Mouse (Mus musculus): ENCODE results near the gene Rnf41. TPM values are rescaled to one million over a fixed set of nuclear protein-coding genes. Genes with fewer than 3 reads are reported as not detected.

The Rnf41 gene
- polyA plus RNA-seq, 1 experiment from 2014 or later, result 33.2 TPM

DNA sequence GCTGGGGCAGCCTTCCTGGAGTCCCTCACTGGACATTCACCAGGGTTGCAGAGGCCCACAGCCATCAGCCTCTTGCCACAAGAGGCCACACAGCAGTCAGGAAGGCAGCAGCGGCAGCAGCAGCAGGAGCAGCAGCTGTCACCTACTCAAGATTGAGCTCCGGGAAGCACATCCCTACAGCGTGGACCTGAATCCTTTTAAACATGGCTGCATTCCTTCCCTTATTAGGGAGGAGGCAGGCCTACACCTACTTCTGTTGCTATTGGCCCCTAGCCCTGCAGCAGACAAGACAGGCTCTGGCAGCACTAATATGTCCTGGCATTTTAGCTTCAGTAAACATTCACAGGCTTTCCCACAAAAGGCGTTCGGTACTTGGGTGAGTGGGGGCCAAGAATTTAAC is 78.8 kb downstream of the Rnf41 start:
- Histone ChIP-seq H3K9me3 (no peaks in the 10 kb centered on the region), H3K27ac (peak overlapping the region; percentile 99), H3K4me3 (replicated peaks) (no peak overlapping the region), H3K27me3 (replicated peaks) (no peaks in the 10 kb centered on the region), H3K9ac (no peak overlapping the region), H3K4me1 (peaks cover 37% of the 10 kb centered on the region), H3K36me3 (peaks cover 58% of the 10 kb centered on the region), H3K4me2 (no peak overlapping the region)
- 27% methylated on average over 5 of the region's 5 CpGs for WGBS
- no peak for ATAC-seq (ENCODE audit: insufficient read depth, low FRiP score, low read depth)

DNA sequence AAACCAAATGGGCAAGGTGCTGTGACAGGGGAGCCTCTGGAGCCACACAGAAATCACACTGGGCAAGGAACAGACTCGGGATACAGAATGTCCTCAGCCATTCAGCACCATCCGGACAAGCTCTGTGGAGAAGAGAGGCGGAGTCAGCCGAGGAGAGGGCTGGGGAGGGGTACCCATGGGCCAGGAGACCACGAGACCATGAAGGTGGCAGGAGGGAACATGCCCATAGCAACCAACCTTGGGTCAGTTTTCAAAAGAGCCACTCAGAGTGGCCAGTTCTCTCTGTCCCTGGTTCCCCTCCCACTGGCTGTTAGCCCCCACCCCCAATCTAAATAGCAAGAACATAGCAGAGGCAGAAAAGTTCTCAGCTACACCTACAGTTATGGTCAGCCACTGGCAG is 79.5 kb downstream of the Rnf41 start:
- H3K4me3 ChIP-seq (replicated peaks), result peak overlapping the region; percentile 89
- no peaks in the 10 kb centered on the region for H3K9me3 ChIP-seq
- H3K27ac ChIP-seq, result peak overlapping the region; percentile 99
- H3K4me2 ChIP-seq, result peak overlapping the region; percentile 84
- 0 out of 2 replicates have a peak overlapping the region, but pooled peaks have one; percentile 12 for H3K9ac ChIP-seq
- WGBS, result 41% methylated on average over 5 of the region's 5 CpGs
- no peaks in the 10 kb centered on the region for H3K27me3 ChIP-seq (replicated peaks)
- H3K36me3 ChIP-seq, result peaks cover 51% of the 10 kb centered on the region
- peaks cover 37% of the 10 kb centered on the region for H3K4me1 ChIP-seq
- ATAC-seq (ENCODE audit: insufficient read depth, low FRiP score, low read depth), result no peak

Small RNAs within 50 kb of the gene (microRNA-seq; reads per million reads assigned to microRNA genes)
- gene Gm25361 (not detected), gene Gm26308 (not detected), gene Mir6914 (not detected), gene Mir6915 (1.4 reads per million), gene Mir8105 (0.77 reads per million)

Other genes starting within 250 kb of the Rnf41 start
- 27.3 and 29.8 TPM in 2 replicates for gene Rbms2, start 231.4 kb upstream of the Rnf41 start, polyA plus RNA-seq (2015; fragmentation: Nextera tagmentation; extraction: Ambion mirVana)
- 4.3 and 5.2 TPM in 2 replicates for gene Gls2, start 217.2 kb upstream of the Rnf41 start, polyA plus RNA-seq (2015; fragmentation: Nextera tagmentation; extraction: Ambion mirVana)
- 31.1 and 34.6 TPM in 2 replicates for gene Spryd4, start 199.8 kb upstream of the Rnf41 start, polyA plus RNA-seq (2015; fragmentation: Nextera tagmentation; extraction: Ambion mirVana)
- 0.14 TPM in 1 of 2 replicates, not detected in the other for gene Mip, start 185.8 kb upstream of the Rnf41 start, polyA plus RNA-seq (2015; fragmentation: Nextera tagmentation; extraction: Ambion mirVana)
- 43.7 and 46.4 TPM in 2 replicates for gene Timeless, start 179.6 kb upstream of the Rnf41 start, polyA plus RNA-seq (2015; fragmentation: Nextera tagmentation; extraction: Ambion mirVana)
- 0.24 and 0.55 TPM in 2 replicates for gene Apon, start 157.6 kb upstream of the Rnf41 start, polyA plus RNA-seq (2015; fragmentation: Nextera tagmentation; extraction: Ambion mirVana)
- gene Apof, start 143.0 kb upstream of the Rnf41 start, polyA plus RNA-seq (2015; fragmentation: Nextera tagmentation; extraction: Ambion mirVana), result 2.8 and 8.5 TPM in 2 replicates
- gene Stat2, start 141.1 kb upstream of the Rnf41 start, polyA plus RNA-seq (2015; fragmentation: Nextera tagmentation; extraction: Ambion mirVana), result 13.0 and 16.3 TPM in 2 replicates
- gene Il23a, start 112.9 kb upstream of the Rnf41 start, polyA plus RNA-seq (2015; fragmentation: Nextera tagmentation; extraction: Ambion mirVana), result 0.40 and 0.46 TPM in 2 replicates
- gene Pan2, start 108.3 kb upstream of the Rnf41 start, polyA plus RNA-seq (2015; fragmentation: Nextera tagmentation; extraction: Ambion mirVana), result 27.1 and 31.2 TPM in 2 replicates
- 331 and 344 TPM in 2 replicates for gene Cnpy2, start 89.2 kb upstream of the Rnf41 start, polyA plus RNA-seq (2015; fragmentation: Nextera tagmentation; extraction: Ambion mirVana)
- gene Cs, start 73.9 kb upstream of the Rnf41 start, polyA plus RNA-seq (2015; fragmentation: Nextera tagmentation; extraction: Ambion mirVana), result 192 and 212 TPM in 2 replicates
- 14.0 and 14.5 TPM in 2 replicates for gene Coq10a, start 42.7 kb upstream of the Rnf41 start, polyA plus RNA-seq (2015; fragmentation: Nextera tagmentation; extraction: Ambion mirVana)
- 12.8 and 15.8 TPM in 2 replicates for gene Ankrd52, start 34.5 kb upstream of the Rnf41 start, polyA plus RNA-seq (2015; fragmentation: Nextera tagmentation; extraction: Ambion mirVana)
- 34.5 and 39.4 TPM in 2 replicates for gene Slc39a5, start 10.4 kb upstream of the Rnf41 start, polyA plus RNA-seq (2015; fragmentation: Nextera tagmentation; extraction: Ambion mirVana)
- 66.3 and 81.0 TPM in 2 replicates for gene Nabp2, start 165 bp upstream of the Rnf41 start, polyA plus RNA-seq (2015; fragmentation: Nextera tagmentation; extraction: Ambion mirVana)
- gene Smarcc2, start 47.6 kb downstream of the Rnf41 start, polyA plus RNA-seq (2015; fragmentation: Nextera tagmentation; extraction: Ambion mirVana), result 63.1 and 70.0 TPM in 2 replicates
- 1,838 and 1,873 TPM in 2 replicates for gene Myl6, start 82.5 kb downstream of the Rnf41 start, polyA plus RNA-seq (2015; fragmentation: Nextera tagmentation; extraction: Ambion mirVana)
- gene Myl6b, start 87.0 kb downstream of the Rnf41 start, polyA plus RNA-seq (2015; fragmentation: Nextera tagmentation; extraction: Ambion mirVana), result 3.0 and 3.4 TPM in 2 replicates
- 28.8 and 32.1 TPM in 2 replicates for gene Esyt1, start 114.2 kb downstream of the Rnf41 start, polyA plus RNA-seq (2015; fragmentation: Nextera tagmentation; extraction: Ambion mirVana)
- 12.1 and 12.4 TPM in 2 replicates for gene Zc3h10, start 136.1 kb downstream of the Rnf41 start, polyA plus RNA-seq (2015; fragmentation: Nextera tagmentation; extraction: Ambion mirVana)
- gene Rpl41, start 137.6 kb downstream of the Rnf41 start, polyA plus RNA-seq (2015; fragmentation: Nextera tagmentation; extraction: Ambion mirVana), result 3,689 and 3,942 TPM in 2 replicates
- gene Pa2g4, start 154.3 kb downstream of the Rnf41 start, polyA plus RNA-seq (2015; fragmentation: Nextera tagmentation; extraction: Ambion mirVana), result 213 and 215 TPM in 2 replicates
- gene Erbb3, start 178.0 kb downstream of the Rnf41 start, polyA plus RNA-seq (2015; fragmentation: Nextera tagmentation; extraction: Ambion mirVana), result 24.0 and 27.6 TPM in 2 replicates
- 674 and 714 TPM in 2 replicates for gene Rps26, start 215.1 kb downstream of the Rnf41 start, polyA plus RNA-seq (2015; fragmentation: Nextera tagmentation; extraction: Ambion mirVana)
- 2.2 and 2.7 TPM in 2 replicates for gene Ikzf4, start 234.3 kb downstream of the Rnf41 start, polyA plus RNA-seq (2015; fragmentation: Nextera tagmentation; extraction: Ambion mirVana)